Mouse (Mus musculus) urinary bladder, postnatal 14 days (tissue): ENCODE results near the gene Nrbp1.
"Not testable (repeated sequence)": the region's sequence is repeated elsewhere in the genome, so short reads cannot be mapped to it uniquely, and the experiment has no call there.

Source experiments
- DNase-seq: peaks from one replicate; pipeline ENCODE4 v3.0.0; 2021; ENCODE audit warnings: low spot score

The Nrbp1 gene

DNA sequence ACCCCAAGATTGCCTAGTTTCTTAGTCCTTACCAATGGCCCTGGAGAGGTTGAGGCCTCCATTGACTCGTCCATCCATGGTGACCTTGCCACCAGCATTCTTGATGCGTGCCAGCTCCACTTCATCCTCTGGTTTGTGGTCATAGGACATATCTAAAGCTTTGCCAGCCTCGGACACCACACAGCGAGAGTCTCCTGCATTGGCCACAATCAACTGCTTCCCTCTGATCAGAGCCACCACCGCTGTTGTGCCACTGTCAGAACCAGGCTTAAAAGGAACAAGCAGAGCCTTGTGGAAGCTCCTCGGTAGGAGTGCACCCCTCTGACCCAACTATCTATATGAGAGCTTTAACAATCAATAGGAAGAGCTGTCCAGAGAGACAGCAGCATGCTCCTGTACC is 36.2 kb upstream of the Nrbp1 start:
- DNase-seq: no peak

DNA sequence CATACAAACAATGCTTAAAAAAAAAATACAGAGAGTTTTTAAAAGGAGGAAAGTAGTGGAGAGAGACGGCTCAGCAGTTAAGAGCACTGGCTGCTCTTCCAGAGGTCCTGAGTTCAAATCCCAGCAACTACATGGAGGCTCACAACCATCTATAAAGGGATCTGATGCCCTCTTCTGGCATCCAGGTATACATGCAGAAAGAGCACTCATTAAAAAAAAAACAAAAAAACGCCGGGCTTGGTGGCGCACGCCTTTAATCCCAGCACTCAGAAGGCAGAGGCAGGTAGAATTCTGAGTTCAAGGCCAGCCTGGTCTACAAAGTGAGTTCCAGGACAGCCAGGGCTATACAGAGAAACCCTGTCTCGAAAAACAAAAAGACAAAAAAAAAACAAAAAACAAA is 24.1 kb upstream of the Nrbp1 start:
- not testable (repeated sequence) for DNase-seq

DNA sequence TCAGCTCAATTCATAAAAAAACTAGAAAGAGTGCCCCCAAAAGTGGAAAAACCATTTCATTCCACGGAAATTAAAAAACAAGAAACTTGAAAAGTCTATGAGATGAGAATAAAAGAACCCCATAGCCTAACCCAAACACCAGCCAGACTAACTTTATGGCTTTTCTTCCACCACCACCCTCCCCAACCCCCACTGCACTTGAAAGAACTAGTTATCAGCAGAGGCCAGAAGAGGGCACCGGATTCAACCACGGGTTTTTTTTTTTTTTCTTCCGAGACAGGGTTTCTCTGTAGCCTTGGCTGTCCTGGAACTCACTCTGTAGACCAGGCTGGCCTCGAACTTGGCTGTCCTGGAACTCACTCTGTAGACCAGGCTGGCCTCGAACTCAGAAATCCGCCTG is 22.4 kb upstream of the Nrbp1 start:
- DNase-seq: no peak

DNA sequence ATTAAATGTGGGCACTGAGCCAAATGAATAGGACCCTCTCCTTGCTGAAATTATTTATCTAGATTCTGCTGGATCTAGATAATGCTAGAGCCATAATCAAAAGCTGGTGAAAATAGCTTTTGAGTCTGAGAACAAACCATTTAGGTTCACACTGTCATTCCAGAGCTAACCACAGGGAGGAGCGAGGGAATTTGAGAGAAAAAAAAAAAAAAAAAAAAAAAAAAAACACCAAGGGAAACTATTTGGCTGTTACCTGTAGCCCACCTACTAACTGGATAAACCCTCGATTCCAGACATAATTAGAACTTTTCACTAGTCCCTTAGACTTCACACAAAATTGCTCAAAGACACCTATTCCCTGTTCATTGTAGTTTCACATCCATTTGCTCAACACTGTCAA is 21.6 kb upstream of the Nrbp1 start:
- DNase-seq: no peak

DNA sequence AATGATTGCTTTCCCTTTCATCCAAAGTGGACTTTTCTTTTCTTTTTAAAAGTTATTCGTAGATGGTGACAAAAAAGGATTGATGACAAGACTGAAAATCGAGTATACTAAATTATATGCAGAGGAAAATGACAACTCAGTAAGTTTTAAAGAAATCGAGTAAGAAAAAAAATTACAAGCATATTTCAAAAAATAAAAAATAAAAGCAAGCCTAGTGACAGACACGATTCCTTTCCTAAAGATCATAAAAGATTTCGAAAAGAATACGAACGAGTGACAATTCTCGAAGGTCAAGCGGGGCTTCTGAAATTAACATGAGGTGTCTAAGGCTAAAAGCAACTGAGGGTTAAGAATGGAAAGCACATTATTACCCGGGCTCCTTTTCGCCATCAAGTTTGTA is 21.2 kb upstream of the Nrbp1 start:
- DNase-seq: no peak

DNA sequence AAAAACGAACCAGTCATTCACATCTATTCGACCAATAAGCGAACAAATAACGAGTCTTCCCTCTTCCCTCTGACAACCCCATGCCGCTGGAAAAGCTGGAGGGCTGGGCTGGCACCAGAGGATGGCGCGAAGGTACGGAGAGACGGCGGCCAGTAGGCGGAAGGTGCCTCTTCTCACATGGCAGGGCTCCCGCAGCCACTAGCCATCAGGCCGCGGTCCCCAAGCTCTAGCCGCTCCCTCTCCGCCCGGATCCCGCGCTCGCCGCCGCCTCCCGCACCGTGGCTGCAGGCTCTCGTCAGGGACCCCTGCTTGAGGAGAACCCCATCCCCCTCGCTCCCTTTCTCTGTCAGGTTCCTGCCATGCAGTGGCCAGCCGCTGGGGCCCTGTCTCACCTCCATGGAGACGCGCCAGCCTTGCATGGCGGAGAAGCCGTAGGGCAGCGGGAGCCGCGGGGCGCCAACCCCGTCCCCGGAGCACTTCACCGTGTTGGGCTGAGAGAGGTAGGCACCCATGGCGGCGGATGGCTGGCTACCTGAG is 20.7 kb upstream of the Nrbp1 start:
- peak; percentile 43 for DNase-seq

DNA sequence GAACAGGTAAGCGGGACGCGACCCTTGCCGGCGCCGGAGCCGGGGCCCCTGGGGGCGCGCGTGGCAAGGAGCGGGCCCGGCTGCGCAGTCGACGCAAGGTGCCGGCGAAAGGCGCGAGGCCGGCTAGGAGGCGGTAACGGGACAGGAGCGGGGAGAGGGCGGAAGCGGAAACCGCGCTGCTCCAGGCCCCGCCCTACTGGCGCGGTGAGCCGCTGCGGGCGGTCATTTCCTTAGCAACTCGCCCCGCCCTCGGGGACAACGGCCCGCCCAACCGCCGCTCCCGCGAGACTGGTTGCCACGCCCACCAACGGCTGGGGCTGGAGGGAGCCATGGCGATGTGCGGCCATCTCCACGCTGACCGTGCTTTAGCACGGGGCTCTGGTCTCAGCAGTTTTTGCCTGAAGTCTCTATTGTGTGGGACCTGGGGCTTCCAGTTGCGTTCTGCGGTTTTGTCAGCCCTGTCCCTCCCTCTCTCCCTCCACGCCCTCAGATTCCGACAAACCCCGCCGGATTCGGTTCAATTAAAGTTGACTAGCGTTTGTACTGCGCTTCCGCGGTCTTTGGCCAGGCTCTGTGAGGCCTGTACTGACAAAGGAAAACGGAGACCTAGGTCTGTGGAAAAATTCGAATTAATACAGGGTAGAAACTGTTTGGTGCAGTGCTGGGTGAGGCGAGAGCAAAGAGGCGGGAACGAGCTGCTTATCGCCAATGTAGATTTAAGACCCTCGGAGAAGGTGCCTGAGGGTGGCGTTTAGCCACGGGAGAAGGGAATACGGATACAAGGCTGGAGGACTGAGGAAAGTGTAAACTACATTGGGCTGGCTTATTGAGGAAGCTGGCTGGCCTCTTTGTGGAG is 20.0 kb upstream of the Nrbp1 start, which contains the start of gene Ppm1g:
Gene Ppm1g, minus strand, starts transcription at position 240 of the 856 bp plus-strand sequence.
- DNase-seq: peak; percentile 98

DNA sequence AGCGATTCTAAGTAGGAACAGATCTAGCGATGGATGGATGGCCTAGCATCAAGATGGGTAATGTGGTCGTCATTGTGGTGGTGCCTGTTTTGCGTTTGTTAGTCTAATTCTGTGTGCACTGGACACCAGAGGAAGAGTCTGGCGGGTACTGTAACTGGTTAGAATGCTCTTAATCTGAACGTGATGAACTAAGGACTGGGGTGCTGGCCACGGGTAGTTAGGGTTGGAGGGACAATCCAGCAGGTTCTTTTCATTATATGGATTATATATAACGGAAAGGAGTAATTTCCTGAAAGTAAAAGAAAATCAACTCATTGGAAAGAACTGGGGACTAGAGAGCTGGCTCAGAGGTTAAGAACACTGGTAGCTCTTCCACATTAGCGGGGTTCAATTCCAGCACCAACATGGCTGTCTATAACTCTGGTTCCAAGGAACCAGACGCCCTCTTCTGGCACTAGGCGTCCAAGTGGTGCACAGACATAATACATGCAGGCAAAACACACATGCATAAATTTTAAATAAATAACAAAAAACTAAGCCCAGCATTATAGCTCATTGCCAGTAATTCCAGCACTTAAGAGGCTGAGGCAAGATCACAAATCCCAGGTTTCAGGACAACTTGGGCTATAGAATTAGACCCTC is 19.2 kb upstream of the Nrbp1 start:
- DNase-seq: peak; percentile 41

DNA sequence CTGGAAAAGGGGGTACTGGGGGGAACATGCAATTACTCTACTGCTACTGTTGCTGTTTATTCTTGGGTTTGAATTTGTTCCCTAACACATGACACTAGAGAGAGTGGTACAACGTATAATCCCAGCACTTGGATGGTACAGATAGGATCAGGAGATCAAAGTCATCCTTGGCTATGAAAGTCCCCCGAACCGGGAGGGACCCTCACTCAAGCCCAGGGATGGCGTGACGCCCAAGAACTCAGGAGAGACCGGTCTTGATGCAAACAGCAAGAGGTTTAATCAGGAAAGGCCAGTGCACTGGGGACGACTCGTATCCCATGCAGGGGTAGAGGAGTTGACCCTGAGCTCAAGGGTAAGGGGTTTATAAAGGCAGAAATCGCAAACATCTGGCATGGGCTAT is 18.0 kb upstream of the Nrbp1 start:
- no peak for DNase-seq

DNA sequence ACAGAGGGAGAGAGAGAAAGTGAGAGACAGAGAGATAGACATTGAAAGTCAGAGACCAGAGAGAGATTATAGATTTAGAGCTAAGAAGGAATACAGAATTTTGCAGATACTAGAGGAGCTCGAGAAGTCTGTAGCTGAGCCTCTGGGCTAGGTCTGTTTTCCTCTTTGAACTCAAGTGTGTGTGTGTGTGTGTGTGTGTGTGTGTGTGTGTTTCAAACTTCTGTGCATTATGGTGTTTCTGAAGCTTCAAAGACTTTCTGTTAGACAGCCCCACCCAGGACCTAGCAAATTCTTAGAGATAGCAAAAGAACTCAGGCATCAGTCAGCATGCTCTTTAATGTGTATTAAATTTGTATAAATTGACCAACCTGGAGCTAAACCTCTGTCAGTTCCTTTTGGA is 14.0 kb upstream of the Nrbp1 start:
- no peak for DNase-seq

DNA sequence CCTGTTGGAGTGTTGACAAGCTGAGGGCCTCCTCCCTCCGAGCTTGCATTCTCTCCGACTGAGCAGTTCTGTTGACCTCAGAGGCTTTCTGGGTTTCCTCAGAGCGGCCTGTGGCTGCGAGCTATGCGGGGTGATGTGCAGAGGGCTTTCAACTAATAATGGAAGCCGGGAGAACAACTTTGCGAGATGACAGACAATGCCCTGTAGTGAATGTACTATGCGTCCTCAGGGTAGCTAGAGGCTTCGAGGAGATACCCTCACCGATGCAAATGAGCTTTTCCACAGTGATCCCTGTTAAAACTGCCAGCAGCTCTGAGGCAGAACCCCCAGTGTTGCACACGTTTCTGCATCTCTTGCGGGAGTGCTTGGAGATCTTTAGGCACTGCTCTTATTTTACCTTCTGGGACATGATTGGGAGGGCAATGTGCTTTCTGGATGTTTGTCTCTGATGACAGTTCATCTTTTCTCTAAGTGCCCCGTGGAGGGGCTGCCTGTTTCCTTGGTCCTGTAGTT is 914 bp downstream of the Nrbp1 start:
- no peak for DNase-seq

DNA sequence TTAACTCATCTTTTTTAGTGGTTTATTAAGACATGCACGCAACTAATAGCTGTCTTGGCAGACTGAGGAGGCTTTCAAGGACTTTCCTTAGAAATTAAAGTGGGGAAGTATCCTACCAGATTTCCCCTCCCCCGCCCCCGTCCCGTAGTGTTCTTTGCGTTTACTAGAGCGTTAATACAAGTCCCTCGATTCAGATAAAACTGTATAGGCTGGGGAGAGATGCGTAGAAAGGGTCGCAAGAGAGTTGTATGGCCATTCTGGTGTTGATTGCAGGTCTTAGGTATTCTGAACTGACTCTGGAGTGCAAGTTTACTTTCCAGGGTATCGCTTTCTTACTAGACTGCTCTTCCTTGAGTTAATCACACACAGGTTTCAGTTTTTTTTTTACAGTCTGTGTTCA is 1.5 kb downstream of the Nrbp1 start:
- no peak for DNase-seq

DNA sequence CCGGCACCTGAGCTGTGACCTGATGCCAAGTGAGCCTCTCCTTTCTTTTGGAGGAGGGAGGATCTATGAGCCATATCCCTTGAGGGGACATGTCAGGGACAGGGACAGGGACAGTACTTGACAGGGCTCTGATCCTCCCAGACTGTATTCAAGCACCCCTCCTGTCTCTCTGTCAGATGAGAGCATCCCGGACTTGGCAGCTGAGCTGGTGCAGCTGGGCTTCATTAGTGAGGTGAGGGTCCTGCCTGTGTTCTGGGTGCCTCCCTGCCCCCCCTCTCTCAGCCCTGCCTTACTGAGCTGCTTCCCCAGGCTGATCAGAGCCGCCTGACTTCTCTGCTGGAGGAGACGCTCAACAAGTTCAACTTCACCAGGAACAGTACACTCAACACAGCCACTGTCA is 10.1 kb downstream of the Nrbp1 start:
- DNase-seq: no peak

DNA sequence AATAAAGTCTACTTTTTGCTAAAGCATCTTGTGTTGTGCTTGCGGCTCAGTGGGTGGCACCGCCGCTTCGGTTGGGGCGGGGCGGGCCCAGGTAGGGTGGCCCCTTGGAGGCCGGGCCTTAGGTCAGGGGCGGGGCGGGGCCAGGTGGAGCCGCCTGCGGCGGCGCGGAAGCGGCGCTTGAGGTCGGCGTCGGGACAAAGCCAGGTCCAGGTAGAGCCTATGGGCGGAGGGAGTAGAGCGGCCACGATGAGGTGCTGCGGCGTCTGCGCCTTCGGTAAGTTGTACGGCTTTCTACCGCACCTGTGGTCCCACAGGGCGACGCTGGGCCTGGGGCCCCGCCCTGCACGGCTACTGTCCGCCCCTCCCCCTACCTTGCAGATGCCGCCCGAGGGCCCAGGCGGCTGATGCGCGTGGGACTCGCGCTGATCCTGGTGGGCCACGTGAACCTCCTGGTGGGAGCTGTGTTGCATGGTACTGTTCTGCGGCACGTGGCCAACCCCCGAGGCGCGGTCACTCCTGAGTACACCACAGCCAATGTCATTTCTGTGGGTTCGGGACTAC is 11.0 kb downstream of the Nrbp1 start, which contains the start of gene Krtcap3:
Gene Krtcap3, plus strand, starts transcription at position 151 of the 561 bp plus-strand sequence.
- DNase-seq: peak; percentile 83

DNA sequence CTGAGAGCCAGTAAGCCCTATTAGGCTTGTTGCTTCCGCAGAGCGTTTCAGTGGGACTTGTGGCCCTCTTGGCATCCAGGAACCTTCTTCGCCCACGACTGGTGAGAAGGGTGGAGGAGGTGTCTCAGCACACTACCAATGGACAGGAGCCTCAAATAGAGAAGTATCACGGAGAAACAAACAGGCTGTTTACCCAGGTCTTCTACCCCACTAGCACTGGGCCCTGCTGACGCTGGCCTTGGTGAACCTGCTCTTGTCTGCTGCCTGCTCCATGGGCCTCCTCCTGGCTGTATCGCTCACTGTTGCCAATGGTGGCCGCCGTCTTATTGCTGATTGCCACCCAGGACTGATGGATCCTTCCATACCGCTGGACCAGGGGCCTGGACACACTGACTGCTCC is 11.5 kb downstream of the Nrbp1 start:
- no peak for DNase-seq

DNA sequence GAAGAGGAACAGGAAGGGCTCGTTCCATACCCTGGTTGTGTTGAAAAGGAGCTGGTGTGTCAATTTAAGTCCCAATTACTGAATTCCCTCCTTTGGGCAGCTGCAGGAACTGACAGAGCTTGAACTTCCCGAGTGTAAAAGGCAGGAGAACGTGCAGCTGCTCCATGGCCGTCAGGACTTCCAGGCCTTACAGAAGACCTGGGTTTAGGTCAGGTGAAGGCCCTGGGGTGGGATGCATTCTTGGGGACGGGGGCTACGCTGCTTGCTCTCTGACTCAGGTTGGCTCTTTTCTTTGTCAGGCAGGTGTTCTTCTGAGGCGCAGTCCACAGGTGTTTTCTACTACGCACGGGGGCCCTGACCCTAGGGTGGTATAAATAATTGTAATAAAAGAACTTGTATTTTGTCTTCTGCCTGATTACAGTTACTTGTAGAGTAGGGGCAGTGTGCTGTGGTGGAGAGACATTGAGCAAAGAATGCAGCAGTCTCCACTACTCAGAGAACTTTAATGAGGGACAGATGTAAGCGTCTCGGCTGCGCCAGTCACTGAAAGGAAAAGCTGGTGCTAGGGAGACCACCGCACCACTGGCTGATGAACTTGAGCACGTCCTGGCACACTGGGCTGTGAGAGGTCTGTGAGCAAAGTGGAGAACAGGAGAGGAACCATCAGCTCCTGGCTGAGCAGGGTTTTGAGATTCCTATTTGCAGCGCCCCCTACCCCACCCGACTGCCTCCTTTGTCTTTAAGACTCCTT is 12.3 kb downstream of the Nrbp1 start:
- DNase-seq: no peak

DNA sequence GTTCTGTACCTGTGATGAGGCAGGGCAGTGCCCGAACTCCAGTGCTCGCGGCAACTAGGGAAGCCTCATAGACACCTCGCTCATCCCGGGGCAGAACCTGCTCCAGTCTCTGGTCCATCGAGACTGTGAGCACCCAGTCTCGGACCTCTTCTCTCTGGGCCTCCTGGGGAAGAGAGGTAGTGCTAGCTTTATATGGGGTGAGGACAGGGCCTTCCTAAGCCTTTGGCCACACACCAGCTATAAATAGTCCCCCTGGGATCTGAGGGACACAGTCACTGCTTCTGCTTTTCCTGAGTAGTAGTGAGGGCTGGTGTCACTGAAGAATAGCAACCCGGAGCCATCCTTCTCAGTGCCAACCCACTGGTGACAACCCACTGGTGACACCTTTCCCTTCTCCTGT is 13.1 kb downstream of the Nrbp1 start:
- DNase-seq: no peak

DNA sequence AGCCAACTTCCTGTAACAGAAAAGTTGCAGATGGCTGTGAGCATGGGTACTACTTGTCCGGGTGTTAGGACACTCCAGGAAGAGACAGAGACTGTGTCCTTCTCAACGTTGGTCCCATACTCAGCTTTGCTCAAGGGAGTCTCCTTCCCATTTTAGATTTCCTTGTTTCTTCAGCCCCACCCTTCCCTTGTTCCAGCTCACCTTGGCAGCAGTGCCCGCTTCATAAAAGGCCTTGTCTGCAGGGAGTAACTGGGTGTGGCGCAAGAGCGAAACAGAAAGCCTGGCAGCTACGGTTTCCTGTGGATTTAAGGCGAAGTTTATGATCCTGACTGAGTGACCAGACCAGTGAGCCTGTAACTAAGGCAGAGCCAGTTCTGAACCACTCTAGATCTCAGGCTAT is 13.8 kb downstream of the Nrbp1 start:
- DNase-seq: peak; percentile 74

DNA sequence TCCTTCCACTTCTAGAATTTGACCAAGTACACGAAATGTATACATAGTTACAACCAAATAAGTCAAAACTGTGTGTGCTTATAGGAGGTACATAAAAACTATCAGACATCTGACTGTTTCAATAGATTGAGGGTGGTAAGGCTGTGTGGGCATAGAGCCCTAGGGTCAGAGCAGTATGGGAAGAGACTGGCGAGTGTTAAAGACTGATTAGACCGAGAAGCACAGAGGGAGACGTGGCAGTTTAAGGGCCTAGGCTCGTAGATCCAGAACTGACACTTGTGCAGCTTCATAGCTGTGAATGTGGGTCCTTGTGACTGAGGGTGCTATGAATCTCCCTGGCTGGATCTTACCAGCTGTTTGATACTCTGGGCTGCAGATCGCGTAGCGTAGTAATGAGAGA is 14.2 kb downstream of the Nrbp1 start:
- no peak for DNase-seq

DNA sequence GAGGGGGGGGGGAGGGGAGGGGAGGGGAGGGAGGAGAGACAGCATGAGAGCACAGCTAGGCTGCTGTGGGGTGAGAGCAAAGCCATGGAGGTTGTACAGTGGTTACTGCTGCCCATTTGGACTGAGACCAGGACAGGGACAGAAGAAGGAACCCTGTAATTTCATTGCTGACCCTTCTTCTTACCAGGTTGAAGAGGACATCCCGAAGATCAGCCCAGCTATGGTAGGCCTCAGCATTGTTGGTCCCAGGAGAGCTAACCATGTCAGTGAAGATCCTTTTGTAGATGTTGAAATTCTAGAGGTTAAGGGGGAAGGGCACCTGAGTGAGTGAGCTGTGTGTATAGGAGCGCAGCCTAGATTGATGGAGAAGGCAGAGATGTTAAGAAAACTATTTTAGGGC is 14.7 kb downstream of the Nrbp1 start:
- no peak for DNase-seq

DNA sequence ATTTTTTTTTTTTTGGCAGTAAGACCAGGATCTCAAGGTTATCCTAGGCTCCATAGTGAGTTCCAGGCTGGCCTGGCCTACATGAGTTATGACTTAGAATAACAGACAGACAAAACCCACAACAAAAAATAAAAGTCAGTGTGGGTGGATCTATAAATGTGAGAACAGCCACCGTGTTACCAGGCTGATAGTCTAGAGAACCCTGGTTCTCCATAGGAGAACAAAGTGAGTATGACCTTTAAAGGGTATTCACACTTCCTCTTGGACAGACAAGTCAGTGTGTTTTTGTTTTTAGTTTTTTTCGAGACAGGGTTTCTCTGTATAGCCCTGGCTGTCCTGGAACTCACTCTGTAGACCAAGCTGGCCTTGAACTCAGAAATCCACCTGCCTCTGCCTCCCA is 15.3 kb downstream of the Nrbp1 start:
- DNase-seq: no peak

DNA sequence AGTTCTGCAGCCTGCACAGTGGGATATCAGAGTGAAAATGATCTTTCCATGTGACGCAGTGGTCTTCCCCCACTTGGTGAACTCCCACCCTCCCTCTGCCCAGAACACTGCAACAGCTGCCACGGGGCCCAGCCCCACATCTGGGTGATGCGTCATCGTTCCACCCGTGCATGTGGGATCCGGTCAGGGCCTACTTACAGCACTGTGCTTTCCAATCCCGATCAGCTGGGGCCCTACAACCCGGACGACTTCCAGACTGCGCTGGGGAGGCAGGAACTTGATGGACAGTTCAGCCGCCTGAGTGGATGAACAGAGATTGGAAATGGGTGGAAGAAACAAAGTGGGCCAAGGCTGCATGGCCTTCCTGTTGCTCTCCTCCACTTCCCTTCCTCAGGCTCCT is 17.0 kb downstream of the Nrbp1 start:
- DNase-seq: no peak
